Comparison of ENCODE assay signal across 10 mouse cellular contexts in genomic region chr9:69662394-69662793, GRCm38 (mm10).
DNase-seq lines count a peak whose midpoint lies in the region; ATAC-seq and TF ChIP-seq lines count a peak whose summit lies in the region.
"Had no signal": no experiment of that assay in that cellular context is flagged by ENCODE, and none has a peak within 500 bp of the region (broad histone marks: within the 10 kb centered on the region; RNA-seq: fewer than 3 reads in every experiment).

No protein-coding gene starts in this region.

- H3K4me1 ChIP-seq in kidney, adult 2 months (ENCODE audit: control insufficient read depth, insufficient read depth, low read length) = no peaks in the 10 kb centered on the region
- no peaks in the 10 kb centered on the region for H3K4me1 ChIP-seq in kidney, embryonic 15.5 days
- no peaks in the 10 kb centered on the region for H3K4me1 ChIP-seq in neural tube, embryonic 11.5 days (ENCODE audit: control insufficient read depth, insufficient read depth, low read length)
- no peaks in the 10 kb centered on the region for H3K4me1 ChIP-seq in cortical plate, adult 2 months (ENCODE audit: control insufficient read depth, insufficient read depth, low read length)
- no peaks in the 10 kb centered on the region for H3K4me1 ChIP-seq in stomach, postnatal 0 days (replicated peaks; ENCODE audit: control insufficient read depth, insufficient read depth)

- no peak overlapping the region for H3K27ac ChIP-seq in kidney, adult 2 months (ENCODE audit: insufficient read depth, low read depth, low read length)
- no peak overlapping the region for H3K27ac ChIP-seq in kidney, embryonic 15.5 days
- H3K27ac ChIP-seq in neural tube, embryonic 11.5 days (ENCODE audit: low read depth, low read length) = no peak overlapping the region
- H3K27ac ChIP-seq in cortical plate, adult 2 months (ENCODE audit: insufficient read depth, low read length) = no peak overlapping the region
- no peak overlapping the region for H3K27ac ChIP-seq in stomach, postnatal 0 days (replicated peaks)

- no peaks in the 10 kb centered on the region for H3K9me3 ChIP-seq in kidney, embryonic 15.5 days (replicated peaks)
- no peaks in the 10 kb centered on the region for H3K9me3 ChIP-seq in neural tube, embryonic 11.5 days (ENCODE audit: control insufficient read depth, low read length)
- H3K9me3 ChIP-seq in stomach, postnatal 0 days (ENCODE audit: control insufficient read depth, low read length) = no peaks in the 10 kb centered on the region

- H3K4me3 ChIP-seq in kidney, adult 2 months (ENCODE audit: insufficient read depth, low read depth, low read length) = no peak overlapping the region
- H3K4me3 ChIP-seq in kidney, embryonic 15.5 days (replicated peaks) = no peak overlapping the region
- H3K4me3 ChIP-seq in neural tube, embryonic 11.5 days (ENCODE audit: low read depth, low read length) = no peak overlapping the region
- no peak overlapping the region for H3K4me3 ChIP-seq in cortical plate, adult 2 months (ENCODE audit: insufficient read depth, low read length)
- no peak overlapping the region for H3K4me3 ChIP-seq in stomach, postnatal 0 days (ENCODE audit: low read depth, low read length)
- H3K4me3 ChIP-seq: erythroblast, embryonic 14.5 days had no signal

- no peak overlapping the region for H3K4me2 ChIP-seq in kidney, embryonic 15.5 days
- no peak overlapping the region for H3K4me2 ChIP-seq in neural tube, embryonic 11.5 days (ENCODE audit: low read depth)
- no peak overlapping the region for H3K4me2 ChIP-seq in stomach, postnatal 0 days (replicated peaks; ENCODE audit: low read depth)

- ATAC-seq in kidney, embryonic 15.5 days (replicated peaks; ENCODE audit: low FRiP score) = no peak
- no peak for ATAC-seq in neural tube, embryonic 11.5 days (ENCODE audit: insufficient read depth, low FRiP score, low TSS enrichment)
- no peak for ATAC-seq in stomach, postnatal 0 days (ENCODE audit: low FRiP score, low TSS enrichment)
- ATAC-seq: inflammation-experienced regulatory T-cells, adult 6 months had no signal

- TF ChIP-seq EP300 in stomach, postnatal 0 days (optimal IDR thresholded peaks at IDR 0.05) = no peak

- H3K27me3 ChIP-seq in kidney, adult 2 months (replicated peaks; ENCODE audit: control insufficient read depth, insufficient read depth, low read length) = no peaks in the 10 kb centered on the region
- peaks cover 40% of the 10 kb centered on the region for H3K27me3 ChIP-seq in kidney, embryonic 15.5 days
- no peaks in the 10 kb centered on the region for H3K27me3 ChIP-seq in neural tube, embryonic 11.5 days (ENCODE audit: control insufficient read depth, insufficient read depth, low read length)
- H3K27me3 ChIP-seq in stomach, postnatal 0 days (ENCODE audit: control insufficient read depth, insufficient read depth, low read length) = 0 out of 2 replicates have a peak, but pooled peaks cover 2% of the 10 kb centered on the region

- no peaks in the 10 kb centered on the region for H3K36me3 ChIP-seq in kidney, adult 2 months (ENCODE audit: control insufficient read depth, insufficient read depth, low read length)
- H3K36me3 ChIP-seq in kidney, embryonic 15.5 days = no peaks in the 10 kb centered on the region
- H3K36me3 ChIP-seq in neural tube, embryonic 11.5 days (ENCODE audit: control insufficient read depth, insufficient read depth, low read length) = no peaks in the 10 kb centered on the region
- H3K36me3 ChIP-seq in stomach, postnatal 0 days (ENCODE audit: control insufficient read depth, insufficient read depth, low read length) = no peaks in the 10 kb centered on the region

- H3K9ac ChIP-seq in kidney, embryonic 15.5 days = no peak overlapping the region
- H3K9ac ChIP-seq in neural tube, embryonic 11.5 days (ENCODE audit: low read length) = no peak overlapping the region
- H3K9ac ChIP-seq in stomach, postnatal 0 days (ENCODE audit: low read length) = no peak overlapping the region

- peak; percentile 40; the same call in 1 of the 2 replicates for TF ChIP-seq CTCF in kidney, adult 2 months (conservative IDR thresholded peaks at IDR 0.05; ENCODE audit: insufficient read depth, insufficient read length, low read depth, low read length)
- TF ChIP-seq CTCF in cortical plate, adult 2 months (IDR thresholded peaks at IDR 0.05; ENCODE audit: extremely low read depth, insufficient read depth, low read length) = peak; percentile 22; the same call in 1 of the 2 replicates
- peak; percentile 69 for TF ChIP-seq CTCF in stomach, postnatal 0 days (IDR thresholded peaks at IDR 0.05; ENCODE audit: low read depth)

- no peak for DNase-seq in kidney, adult 2 months
- DNase-seq in neural tube, embryonic 11.5 days (ENCODE audit: low spot score) = peak; percentile 42
- no peak for DNase-seq in neural tube, embryonic 10.5 days (ENCODE audit: extremely low spot score, low spot score)
- no peak for DNase-seq in stomach, postnatal 0 days (ENCODE audit: low spot score)
- no peak for DNase-seq in ovary, postnatal 14 days (ENCODE audit: low spot score)
- no peak for DNase-seq in cerebellum, adult 8-10 months

- no peak for TF ChIP-seq POLR2A in kidney, adult 2 months (IDR thresholded peaks at IDR 0.05; ENCODE audit: low read depth, low read length)
- TF ChIP-seq POLR2A in cortical plate, adult 2 months (IDR thresholded peaks at IDR 0.05; ENCODE audit: extremely low read depth, insufficient read depth, low read length) = no peak

- 43% methylated on average over 5 of the region's 5 CpGs for WGBS in kidney, adult 2 months
- 39% methylated on average over 5 of the region's 5 CpGs for WGBS in kidney, embryonic 15.5 days
- 35% methylated on average over 5 of the region's 5 CpGs for WGBS in neural tube, embryonic 11.5 days
- 35% methylated on average over 5 of the region's 5 CpGs for WGBS in stomach, postnatal 0 days
